Mouse (Mus musculus): Measurements from ENCODE around the gene Lmtk3.

Lmtk3 gene

DNA sequence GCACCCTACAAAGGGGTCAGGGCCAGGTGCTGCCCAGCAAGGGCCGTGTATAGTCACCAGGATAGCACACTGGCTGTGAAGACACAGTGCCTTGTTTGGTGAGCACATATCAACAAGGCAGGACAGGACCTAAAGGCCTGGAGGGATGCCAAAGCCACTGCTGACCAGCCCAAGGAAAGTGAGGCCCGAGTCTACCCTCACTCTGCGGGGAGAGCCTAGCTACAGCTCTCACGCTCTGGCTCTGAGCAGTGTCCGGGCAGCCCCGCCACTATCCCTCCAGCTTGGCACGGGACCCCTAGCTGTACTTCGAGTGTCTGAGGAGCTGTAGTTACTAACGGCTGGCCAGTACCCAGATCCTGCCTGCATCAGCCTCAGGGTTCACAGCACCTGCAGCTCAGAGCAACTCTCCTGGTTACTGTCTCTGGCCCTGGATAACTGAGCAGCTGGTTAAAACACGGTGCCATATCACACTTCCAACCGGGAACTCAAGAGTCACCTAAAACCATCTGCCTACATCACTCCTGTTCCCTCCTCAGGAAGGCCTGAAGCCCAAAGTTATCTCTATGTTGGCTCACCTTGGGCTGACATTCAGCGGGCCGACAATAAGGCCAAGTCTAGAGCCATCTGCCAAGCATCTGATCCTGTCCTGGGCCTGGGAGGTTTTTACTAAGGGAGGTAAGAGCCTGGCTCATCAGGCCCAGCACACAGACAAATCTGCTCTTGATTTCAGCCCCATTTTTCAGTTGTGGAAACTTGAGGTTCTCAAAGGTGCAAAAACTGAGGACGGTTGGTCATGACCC, 25.9 kb downstream of the Lmtk3 start:
- DNase-seq: peak; percentile 54 to 55

DNA sequence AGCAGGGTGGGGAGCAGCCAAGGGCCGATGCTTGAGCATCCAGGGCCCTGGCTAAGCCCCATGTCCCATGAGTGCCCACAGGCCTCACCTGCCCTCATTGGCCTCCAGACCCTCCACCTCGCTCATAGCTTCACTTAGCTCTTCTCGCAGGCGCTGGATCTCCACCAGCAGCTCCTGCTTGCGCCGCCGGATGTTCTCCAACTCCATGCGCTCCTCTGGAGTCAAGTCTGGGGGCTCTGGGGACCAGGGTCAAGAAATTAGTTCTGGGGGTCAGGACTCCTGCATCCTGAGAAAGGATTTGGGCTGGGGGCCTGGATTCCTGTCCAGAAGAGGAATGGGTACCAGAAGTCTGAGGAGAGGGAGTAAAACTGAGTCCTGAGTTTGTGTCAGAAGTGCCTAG, 29.4 kb downstream of the Lmtk3 start:
- peak in 1 of 2 experiments; percentile 25 for DNase-seq

DNA sequence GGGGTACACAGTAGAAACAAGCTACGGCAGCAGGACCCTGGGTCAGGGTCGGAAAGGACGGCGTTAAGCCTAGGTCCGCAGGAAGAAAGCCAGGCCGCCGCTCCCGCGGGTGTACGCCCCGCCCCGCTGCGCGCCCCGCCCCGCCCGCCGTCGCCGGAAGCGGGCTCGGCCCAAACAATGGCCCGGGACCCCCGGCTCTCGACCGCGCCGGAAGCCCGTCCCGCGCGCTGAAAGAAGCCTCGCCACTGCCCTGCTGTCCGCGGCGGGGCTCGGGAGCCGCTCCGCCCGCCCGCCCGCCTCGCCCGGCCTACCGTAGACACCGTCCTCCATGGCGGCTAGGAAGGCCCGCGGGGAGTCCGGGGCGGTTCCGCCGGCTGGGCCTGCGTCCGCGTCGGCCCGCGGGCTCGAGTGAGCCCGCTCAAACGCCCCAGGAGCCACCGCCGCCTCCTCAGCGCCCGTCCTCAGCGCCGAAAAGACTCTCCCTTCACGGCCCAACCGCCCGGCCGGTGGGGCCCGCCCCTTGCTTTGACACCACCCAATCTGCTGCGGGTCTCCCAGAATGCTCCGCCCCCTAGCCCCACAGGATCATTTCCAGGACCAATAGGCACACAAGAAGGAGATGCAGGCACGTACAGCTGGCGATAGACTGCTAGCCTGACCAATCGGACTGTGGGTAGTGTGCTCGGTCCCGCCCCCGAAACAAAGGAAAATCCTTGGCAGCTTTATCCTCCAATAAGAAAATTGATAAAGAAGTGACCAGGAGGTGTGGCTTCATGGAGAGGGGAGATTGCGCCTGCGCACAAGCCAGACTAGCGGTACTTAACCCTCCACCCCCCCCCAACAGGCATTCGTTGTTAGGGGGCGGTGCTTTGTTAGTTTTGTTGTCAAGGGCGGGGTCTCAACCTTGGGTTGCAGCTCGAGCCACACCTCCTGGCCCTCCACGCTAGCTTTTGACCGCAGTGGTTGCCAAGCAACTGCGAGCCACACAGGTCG, 30.5 kb downstream of the Lmtk3 start, which contains the start of gene Cyth2:
Gene Cyth2, minus strand, starts transcription at position 795 of the 993 bp plus-strand sequence.
- peak; percentile 98 to 99 for DNase-seq

DNA sequence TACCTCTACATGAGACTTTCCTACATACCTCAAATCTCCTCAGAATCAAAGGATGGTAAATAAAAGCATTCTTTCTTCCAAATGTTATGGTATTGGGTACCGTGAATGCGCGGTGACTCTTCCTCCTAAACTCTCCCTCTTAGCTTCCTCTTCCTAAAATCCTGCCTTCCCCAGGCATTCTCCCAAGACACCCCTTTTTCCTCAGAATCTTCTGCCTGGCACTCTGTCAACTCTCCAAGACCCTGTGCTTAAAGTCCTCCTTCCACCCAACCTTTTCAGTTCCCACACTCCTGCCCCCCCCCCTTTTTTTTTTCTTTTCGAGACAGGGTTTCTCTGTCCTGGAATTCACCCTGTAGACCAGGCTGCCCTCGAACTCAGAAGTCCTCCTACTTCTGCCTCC, 31.3 kb downstream of the Lmtk3 start:
- peak in 1 of 2 experiments; percentile 29 for DNase-seq

DNA sequence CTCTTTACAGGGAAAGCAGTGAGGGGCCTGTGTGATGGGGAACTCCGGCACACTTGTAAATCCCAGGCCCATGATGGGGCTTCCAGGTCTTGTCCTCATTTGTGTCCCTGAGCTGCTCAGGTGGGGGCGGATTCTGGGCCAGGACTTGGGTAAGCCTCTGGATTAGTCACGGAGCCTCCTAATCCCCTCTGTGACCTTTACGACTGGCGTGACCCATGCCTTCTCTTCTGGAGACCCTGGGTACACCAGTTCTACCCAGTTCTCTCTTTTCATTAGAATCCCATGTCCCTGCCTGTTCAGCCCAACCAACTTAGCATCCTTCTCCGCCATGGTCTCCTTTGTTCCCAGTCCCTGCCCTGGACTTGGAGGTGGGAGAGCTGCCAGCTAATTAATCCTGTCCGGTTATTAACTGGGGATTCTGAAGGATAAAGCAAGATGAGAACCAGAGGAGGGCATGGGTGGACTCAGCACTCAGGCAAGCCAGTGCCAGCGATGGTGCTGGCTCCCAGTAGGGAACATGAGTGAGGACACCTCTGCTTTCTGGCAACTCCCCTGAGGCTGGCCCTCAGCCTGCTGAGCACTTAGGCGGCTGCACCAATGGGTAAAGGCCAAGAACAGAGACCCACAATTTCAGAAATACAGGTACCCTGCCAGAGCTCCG, 31.9 kb downstream of the Lmtk3 start:
- peak; percentile 26 to 36 for DNase-seq

DNA sequence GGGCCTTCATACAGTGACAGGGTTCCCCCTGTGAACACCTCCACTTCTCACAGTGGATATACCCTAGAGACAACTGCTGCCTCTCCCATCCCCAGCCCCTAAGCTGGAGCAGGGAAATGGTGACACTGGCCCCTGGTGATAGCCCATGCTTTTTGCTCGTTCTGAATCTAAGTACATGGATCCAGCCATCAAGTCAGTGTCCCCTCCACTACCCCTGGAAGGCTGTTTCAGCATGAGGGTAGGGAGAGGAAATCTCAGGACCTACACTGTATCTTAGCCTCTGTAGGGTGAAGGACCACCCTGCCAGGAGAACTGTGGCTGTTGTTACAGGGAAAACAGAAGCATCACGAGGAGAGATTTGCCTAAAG, 32.4 kb downstream of the Lmtk3 start:
- DNase-seq: no peak

DNA sequence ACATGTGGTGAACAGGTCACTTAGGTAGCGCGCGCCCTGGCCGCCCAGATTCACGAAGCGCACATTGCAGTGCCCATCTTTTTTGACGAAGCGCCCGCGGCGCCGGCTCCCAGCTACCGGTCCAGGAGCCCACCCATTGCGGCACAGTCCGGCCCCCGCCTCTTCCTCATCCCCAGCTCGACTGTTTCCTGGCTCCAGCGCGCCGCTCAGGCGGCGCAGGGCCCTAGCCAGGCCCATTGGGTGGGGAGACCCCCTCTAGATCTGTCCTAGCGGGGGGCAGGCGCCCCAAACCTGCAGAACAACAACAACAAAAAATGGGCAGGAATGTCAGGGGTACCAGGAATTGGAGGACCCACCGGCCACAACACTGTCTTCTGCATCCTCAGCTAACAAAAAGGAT, 36.3 kb downstream of the Lmtk3 start:
- DNase-seq: no peak

DNA sequence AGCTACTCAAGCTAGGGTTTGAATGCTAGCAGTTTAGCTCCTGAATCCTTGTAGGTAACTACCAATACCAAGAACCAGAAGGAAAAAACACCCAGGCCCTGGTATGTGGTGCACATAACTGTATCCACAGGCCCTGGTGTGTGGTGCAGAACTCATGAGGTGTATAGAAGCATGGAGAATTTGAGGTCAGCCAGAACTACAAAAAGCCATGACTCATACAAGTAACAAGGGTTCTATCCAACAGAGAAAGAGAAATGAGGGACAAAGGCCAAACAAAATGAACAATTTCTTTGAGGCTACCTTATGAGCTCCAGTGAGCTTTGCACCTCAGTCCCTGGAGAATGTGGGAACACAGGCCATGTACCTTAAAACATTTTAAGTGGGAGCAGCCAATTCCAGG, 37.4 kb downstream of the Lmtk3 start:
- DNase-seq: no peak

DNA sequence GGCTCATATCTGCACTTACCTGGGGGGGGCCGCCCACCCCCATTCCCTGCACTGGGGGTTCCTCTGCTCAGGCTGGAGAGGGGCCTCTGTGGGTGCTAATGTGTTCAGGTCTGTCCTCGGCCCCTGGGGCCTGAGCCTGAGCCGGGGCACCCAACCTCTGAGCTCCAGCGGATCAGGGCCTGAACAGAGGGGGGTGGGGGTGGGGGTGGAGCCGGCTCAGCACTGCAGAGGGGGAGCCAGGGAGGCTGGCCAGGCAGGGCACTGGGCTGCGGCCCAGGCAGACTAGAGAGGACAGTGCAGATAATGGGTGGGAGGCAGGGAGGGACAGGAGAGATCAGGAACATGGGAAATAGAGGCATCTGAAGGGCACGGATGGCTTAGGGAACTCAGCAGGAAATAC, 41.1 kb downstream of the Lmtk3 start, which contains the start of gene Kcnj14:
Gene Kcnj14, minus strand, starts transcription at position 185 of the 400 bp plus-strand sequence.
- DNase-seq: no peak

DNA sequence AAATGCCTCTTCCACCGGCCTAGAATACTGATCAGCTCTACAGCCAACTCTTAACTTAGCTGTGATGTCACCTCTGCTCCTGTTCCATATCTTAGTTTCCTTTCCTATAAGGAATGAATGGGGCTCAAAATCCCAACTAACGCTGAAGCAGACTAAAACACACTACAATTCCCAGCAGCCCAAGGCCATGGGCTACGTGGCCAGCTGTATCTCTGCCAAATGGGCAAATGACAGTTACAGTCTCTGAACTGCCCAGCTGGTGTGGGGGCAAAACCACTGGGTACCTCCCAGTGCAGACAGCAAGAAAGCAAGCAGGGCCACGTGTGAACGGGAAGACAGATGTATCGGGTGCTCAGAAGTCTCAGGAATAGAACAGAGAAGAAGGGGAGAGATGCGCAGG, 43.1 kb downstream of the Lmtk3 start:
- DNase-seq: no peak

DNA sequence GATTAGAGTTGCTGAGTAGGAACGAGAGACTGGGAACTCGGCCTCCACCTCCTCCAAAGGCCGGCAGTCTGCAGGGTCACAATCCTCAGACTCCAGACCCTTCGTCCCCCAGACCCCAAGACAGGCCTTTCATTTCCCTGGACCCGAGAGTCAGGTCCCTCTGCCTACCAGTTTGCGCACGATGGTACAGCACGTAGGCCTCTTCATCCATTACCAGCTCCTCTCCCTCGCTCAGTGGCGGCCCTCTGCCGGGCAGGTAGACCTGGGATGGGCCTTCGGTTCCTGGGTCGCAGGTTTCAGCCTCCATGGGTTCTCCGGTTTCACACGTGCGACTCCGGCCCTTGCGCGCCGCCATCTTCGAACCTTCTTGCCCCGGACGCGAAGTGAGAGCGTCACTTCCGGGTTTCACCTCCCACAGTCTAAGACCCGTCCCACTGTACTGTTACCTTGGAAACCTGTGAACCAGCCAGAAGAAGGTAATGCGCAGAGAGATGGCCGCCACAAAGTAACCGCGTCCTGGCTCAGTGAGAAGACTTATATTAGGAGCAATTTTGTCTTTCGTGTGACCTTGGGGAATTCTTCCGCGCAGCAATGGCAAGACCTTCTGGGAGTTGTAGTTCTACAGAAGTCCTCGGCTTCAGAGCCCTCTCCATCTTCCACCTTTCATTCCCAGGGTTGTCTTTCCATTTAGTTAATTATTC, 47.0 kb downstream of the Lmtk3 start, which contains the start of gene Grwd1:
Gene Grwd1, minus strand, starts transcription at position 518 of the 701 bp plus-strand sequence.
- DNase-seq: peak; percentile 88 to 89

DNA sequence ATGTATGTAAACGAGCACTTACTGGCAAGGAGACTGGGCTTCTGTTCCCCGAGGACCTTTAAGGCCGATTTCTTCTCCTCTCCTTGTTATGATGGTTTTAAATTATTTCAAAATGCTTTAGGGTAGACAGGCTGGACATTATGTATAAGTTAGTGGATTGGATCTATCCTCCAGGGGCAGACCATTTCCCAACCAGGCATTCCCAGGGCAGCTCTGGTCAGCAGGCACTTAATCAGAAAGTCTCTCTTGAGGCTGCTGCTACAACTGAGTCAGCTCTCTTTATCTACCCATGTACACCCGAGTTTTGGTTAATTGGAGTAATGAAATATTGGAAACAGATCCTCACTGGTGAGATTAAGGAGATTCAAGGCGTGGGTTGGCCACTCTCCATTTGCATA, 47.6 kb downstream of the Lmtk3 start:
- no peak for DNase-seq

DNA sequence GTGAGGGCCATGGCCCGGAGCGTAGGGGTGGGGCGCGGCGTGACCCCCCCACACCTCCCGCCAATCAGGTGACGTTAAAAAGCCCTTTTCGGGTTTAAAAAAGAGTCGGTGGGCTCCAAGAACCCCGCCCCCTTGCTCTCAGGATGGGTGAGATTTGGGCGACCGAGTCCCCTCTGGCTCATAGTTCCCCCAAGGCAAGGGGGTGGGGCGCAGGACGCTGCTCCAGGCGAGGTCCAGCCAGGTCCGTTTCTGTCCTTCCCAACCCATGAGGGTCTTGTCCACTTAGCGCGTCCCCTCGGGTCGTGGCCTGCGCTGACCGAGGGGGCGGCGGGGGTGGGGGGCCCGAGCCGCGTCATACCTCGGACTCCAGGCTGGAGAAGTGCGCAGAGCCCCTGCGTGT, 48.9 kb downstream of the Lmtk3 start:
- peak in 1 of 2 experiments; percentile 24 for DNase-seq

DNA sequence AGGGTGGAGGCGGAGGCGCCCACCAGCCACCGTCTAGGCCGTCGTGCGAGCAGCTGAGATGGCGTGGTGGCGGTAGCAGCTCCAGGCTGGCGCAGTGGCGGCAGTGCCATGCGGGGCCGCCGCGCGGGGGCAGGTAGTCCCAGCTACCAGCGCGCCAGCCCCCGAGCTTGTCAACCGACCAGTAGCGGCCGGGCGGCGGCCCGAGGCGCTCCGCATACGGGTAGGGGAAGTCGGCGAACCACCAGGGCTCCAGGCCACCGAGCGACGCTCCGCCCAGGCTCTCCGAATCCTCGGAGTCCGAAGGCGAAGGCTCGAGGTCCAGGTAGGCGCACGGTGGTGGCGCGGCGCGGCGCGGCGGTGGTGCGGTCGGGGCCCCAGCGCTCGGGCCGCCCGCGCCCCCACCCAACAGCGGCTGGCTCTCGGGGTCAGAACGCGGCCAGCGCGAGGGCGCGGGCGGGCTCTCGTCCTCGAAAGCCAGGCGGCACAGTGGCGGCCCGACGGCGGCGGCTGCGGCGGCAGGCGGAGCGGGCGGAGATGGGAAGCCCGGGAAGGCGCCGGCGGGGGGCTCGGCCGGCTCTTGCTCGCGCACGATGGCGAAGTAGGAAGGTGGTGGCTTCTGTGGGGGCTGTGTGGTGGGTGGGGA, 49.7 kb downstream of the Lmtk3 start:
- DNase-seq: peak in 1 of 2 experiments; percentile 27

DNA sequence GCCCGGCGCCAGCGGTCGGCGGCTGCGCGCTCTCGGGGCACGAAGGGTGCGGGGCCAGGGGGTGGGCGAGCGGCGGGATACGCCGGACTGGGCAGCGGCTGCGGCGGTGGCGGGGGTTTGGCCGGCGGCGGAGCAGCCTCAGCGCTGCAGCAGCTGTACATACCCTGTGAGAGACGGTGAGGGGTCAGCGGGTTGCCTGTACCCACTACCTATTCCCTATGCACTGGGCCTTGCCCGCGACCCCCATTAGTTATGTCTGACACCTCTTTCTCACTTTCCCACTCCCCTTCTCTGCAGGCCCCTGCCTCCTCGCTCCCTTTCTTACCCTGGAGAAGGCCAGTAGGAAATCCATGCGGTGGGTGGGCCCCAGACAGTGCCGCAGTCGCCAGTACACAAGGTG, 50.4 kb downstream of the Lmtk3 start:
- no peak for DNase-seq

DNA sequence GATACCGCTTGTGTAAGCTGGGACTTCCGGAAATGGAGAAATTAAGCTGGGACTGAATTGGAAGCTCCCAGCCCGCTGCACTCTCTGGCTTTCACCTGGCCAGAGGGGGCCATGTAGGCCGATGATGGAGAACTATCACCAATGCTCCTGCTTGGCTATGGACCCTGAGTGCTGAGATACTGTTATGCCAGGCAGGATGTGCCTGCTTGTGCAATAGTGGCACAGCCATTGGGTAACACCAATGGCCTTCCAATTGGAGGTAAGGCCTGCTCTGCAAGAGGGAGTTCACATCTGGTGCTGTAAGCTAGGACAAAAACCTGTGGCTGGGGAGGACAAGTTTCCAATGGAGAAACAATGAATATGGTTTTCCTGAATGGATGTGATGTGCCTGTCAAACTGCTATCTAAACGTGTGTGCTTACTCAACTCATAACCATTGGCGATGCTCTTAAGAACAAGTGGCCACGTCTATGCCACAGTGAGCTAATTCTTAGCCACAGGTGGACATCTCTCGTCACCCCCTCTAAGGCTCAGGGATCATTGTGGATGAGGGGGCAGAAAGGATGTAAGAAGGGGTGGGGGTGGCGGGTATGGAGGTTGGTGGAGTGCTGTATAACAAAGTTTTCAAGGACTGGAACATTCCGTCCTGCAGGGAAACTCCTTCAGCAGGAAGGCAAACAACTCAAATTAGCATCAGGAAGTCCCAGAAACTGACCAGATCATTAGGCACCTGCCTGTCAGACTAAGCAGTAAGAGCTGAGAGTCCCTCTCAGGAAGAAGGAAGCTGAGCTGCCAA, 59.6 kb downstream of the Lmtk3 start:
- no peak for DNase-seq

DNA sequence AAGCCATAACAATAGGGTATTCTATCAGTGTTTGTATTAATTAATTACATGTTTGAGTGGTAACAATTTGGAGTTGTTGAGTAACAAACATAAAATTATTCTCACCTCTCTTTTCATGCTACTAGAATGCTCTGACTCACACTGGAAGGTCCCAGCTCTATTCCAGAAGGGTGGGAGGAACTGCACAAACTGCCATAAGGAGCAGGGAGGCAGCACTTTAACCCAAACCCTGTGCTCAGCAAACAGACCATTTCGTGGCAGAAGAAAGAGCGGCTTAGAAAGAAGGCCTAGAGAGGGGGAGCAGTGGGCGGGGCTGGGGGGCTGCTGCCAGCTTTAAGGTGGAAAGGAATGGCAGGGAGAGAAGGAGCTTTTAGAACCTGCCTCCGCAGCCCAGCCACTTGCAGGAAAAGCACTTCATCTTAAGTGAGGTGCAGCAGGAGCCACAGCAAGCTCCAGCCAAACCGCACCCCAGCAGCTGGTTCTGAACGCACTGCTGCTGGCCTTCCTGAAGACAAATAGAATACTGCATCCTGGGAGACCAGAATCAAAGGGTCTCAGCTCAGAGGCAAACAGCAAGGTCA, 65.0 kb downstream of the Lmtk3 start:
- DNase-seq: no peak

DNA sequence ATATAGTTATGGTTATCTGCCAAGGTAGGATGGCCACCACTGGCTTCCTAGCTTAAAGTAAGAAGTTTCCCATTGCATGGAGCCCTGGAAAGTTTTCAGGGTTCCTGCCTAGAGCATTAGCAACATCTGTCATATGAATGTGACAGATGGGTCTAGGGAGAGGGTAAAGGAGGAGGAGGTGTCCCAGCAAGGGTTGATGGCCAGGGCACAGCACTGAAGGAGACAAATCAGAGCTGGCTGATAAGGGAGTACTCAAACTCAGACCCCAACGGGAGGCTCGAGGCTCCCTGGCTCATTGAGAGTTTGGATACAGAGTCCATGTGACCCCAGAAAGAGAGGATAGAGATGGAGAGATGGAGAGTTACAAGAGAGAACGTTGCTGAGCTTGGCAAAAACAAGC, 67.1 kb downstream of the Lmtk3 start:
- no peak for DNase-seq

DNA sequence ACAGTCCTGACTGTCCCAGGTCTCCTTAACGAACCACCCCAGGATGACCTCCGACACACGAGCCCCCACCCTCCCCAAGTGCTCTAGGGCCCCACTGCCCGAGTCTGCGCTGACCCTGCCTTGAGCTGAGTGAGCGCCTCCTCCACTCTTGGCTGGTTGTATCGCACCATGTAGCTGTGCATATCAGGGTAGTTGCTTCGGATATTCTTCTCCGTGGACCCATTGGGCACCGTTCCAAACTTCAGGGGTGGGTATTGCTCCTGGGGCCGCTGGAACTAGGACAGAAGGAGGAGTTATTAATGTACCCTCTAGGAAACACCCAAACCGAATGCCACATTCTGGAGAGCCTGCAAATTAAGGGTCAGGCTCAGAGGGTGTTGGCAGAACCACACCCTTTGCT, 69.6 kb downstream of the Lmtk3 start:
- DNase-seq: no peak

Measured in cerebellum, postnatal 25 days (tissue).